Mouse (Mus musculus): Measurements from ENCODE around the gene Grhl1. TPM values are rescaled to one million over a fixed set of nuclear protein-coding genes. Genes with fewer than 3 reads are reported as not detected.

Gene Grhl1
- polyA plus RNA-seq, 1 experiment from 2014 or later: 0.48 TPM

GRCm38 (mm10) chr12:24600806-24601205, 28.7 kb downstream of the Grhl1 start:
- H3K27me3 ChIP-seq (ENCODE audit: control insufficient read depth, insufficient read depth, low read length): no peaks in the 10 kb centered on the region
- no peaks in the 10 kb centered on the region for H3K4me1 ChIP-seq (ENCODE audit: control insufficient read depth, insufficient read depth, low read length)
- no peak overlapping the region for H3K27ac ChIP-seq (ENCODE audit: low read depth, low read length)
- H3K4me3 ChIP-seq (ENCODE audit: low read depth, low read length): no peak overlapping the region
- no peak overlapping the region for H3K9ac ChIP-seq (replicated peaks; ENCODE audit: low read depth, low read length)
- WGBS: 3% methylated on average over 9 of the region's 9 CpGs
- no peaks in the 10 kb centered on the region for H3K9me3 ChIP-seq (ENCODE audit: control insufficient read depth, low read length)
- peak; percentile 91 for ATAC-seq (ENCODE audit: low read depth)
- H3K4me2 ChIP-seq (ENCODE audit: low read depth, low read length): no peak overlapping the region
- H3K36me3 ChIP-seq (ENCODE audit: control insufficient read depth, insufficient read depth, low read length): no peaks in the 10 kb centered on the region

- Histone ChIP-seq H3K36me3 (ENCODE audit: control insufficient read depth, insufficient read depth, low read length) (no peaks in the 10 kb centered on the region), H3K4me2 (ENCODE audit: low read depth, low read length) (no peak overlapping the region), H3K27me3 (ENCODE audit: control insufficient read depth, insufficient read depth, low read length) (no peaks in the 10 kb centered on the region), H3K4me1 (ENCODE audit: control insufficient read depth, insufficient read depth, low read length) (no peaks in the 10 kb centered on the region), H3K4me3 (ENCODE audit: low read depth, low read length) (no peak overlapping the region), H3K27ac (ENCODE audit: low read depth, low read length) (no peak overlapping the region), H3K9me3 (ENCODE audit: control insufficient read depth, low read length) (no peaks in the 10 kb centered on the region), H3K9ac (replicated peaks; ENCODE audit: low read depth, low read length) (no peak overlapping the region)
- no peak for ATAC-seq (ENCODE audit: low read depth)
- 31% methylated on average over 2 of the region's 2 CpGs for WGBS
Measured at GRCm38 (mm10) chr12:24603266-24603665, 31.2 kb downstream of the Grhl1 start.

- Histone ChIP-seq H3K27ac (ENCODE audit: low read depth, low read length) (no peak overlapping the region), H3K4me1 (ENCODE audit: control insufficient read depth, insufficient read depth, low read length) (no peaks in the 10 kb centered on the region), H3K27me3 (ENCODE audit: control insufficient read depth, insufficient read depth, low read length) (no peaks in the 10 kb centered on the region), H3K4me2 (ENCODE audit: low read depth, low read length) (no peak overlapping the region), H3K9me3 (ENCODE audit: control insufficient read depth, low read length) (no peaks in the 10 kb centered on the region), H3K36me3 (ENCODE audit: control insufficient read depth, insufficient read depth, low read length) (no peaks in the 10 kb centered on the region), H3K9ac (replicated peaks; ENCODE audit: low read depth, low read length) (no peak overlapping the region), H3K4me3 (ENCODE audit: low read depth, low read length) (no peak overlapping the region)
- 59% methylated on average over 10 of the region's 10 CpGs for WGBS
- no peak for ATAC-seq (ENCODE audit: low read depth)
Measured at GRCm38 (mm10) chr12:24606166-24606565, 34.1 kb downstream of the Grhl1 start.

GRCm38 (mm10) chr12:24612591-24612990, 40.5 kb downstream of the Grhl1 start:
- no peaks in the 10 kb centered on the region for H3K4me1 ChIP-seq (ENCODE audit: control insufficient read depth, insufficient read depth, low read length)
- no peaks in the 10 kb centered on the region for H3K9me3 ChIP-seq (ENCODE audit: control insufficient read depth, low read length)
- no peaks in the 10 kb centered on the region for H3K36me3 ChIP-seq (ENCODE audit: control insufficient read depth, insufficient read depth, low read length)
- no peak for ATAC-seq (ENCODE audit: low read depth)
- 87% methylated on average over 6 of the region's 6 CpGs for WGBS
- no peaks in the 10 kb centered on the region for H3K27me3 ChIP-seq (ENCODE audit: control insufficient read depth, insufficient read depth, low read length)
- H3K4me2 ChIP-seq (ENCODE audit: low read depth, low read length): no peak overlapping the region
- no peak overlapping the region for H3K4me3 ChIP-seq (ENCODE audit: low read depth, low read length)
- H3K9ac ChIP-seq (replicated peaks; ENCODE audit: low read depth, low read length): no peak overlapping the region
- no peak overlapping the region for H3K27ac ChIP-seq (ENCODE audit: low read depth, low read length)

GRCm38 (mm10) chr12:24614452-24615075, 42.5 kb downstream of the Grhl1 start:
- H3K27ac ChIP-seq (ENCODE audit: low read depth, low read length): no peak overlapping the region
- no peak overlapping the region for H3K9ac ChIP-seq (replicated peaks; ENCODE audit: low read depth, low read length)
- ATAC-seq (ENCODE audit: low read depth): no peak
- no peaks in the 10 kb centered on the region for H3K27me3 ChIP-seq (ENCODE audit: control insufficient read depth, insufficient read depth, low read length)
- no peak overlapping the region for H3K4me2 ChIP-seq (ENCODE audit: low read depth, low read length)
- H3K4me1 ChIP-seq (ENCODE audit: control insufficient read depth, insufficient read depth, low read length): no peaks in the 10 kb centered on the region
- H3K4me3 ChIP-seq (ENCODE audit: low read depth, low read length): no peak overlapping the region
- no peaks in the 10 kb centered on the region; the same call in 1 of the 2 replicates for H3K9me3 ChIP-seq (ENCODE audit: control insufficient read depth, low read length)
- H3K36me3 ChIP-seq (ENCODE audit: control insufficient read depth, insufficient read depth, low read length): no peaks in the 10 kb centered on the region
- WGBS: 88% methylated on average over 17 of the region's 17 CpGs

GRCm38 (mm10) chr12:24615140-24615539, 43.1 kb downstream of the Grhl1 start:
- Histone ChIP-seq H3K4me1 (ENCODE audit: control insufficient read depth, insufficient read depth, low read length) (no peaks in the 10 kb centered on the region), H3K4me2 (ENCODE audit: low read depth, low read length) (no peak overlapping the region), H3K36me3 (ENCODE audit: control insufficient read depth, insufficient read depth, low read length) (no peaks in the 10 kb centered on the region), H3K9me3 (ENCODE audit: control insufficient read depth, low read length) (no peaks in the 10 kb centered on the region; the same call in 1 of the 2 replicates), H3K4me3 (ENCODE audit: low read depth, low read length) (no peak overlapping the region), H3K9ac (replicated peaks; ENCODE audit: low read depth, low read length) (no peak overlapping the region), H3K27me3 (ENCODE audit: control insufficient read depth, insufficient read depth, low read length) (no peaks in the 10 kb centered on the region), H3K27ac (ENCODE audit: low read depth, low read length) (no peak overlapping the region)
- no peak for ATAC-seq (ENCODE audit: low read depth)
- WGBS: 87% methylated on average over 3 of the region's 3 CpGs

GRCm38 (mm10) chr12:24619436-24619835, 47.4 kb downstream of the Grhl1 start:
- Histone ChIP-seq H3K9ac (replicated peaks; ENCODE audit: low read depth, low read length) (no peak overlapping the region), H3K4me2 (ENCODE audit: low read depth, low read length) (no peak overlapping the region), H3K4me3 (ENCODE audit: low read depth, low read length) (no peak overlapping the region), H3K27me3 (ENCODE audit: control insufficient read depth, insufficient read depth, low read length) (no peaks in the 10 kb centered on the region), H3K4me1 (ENCODE audit: control insufficient read depth, insufficient read depth, low read length) (no peaks in the 10 kb centered on the region), H3K27ac (ENCODE audit: low read depth, low read length) (no peak overlapping the region), H3K36me3 (ENCODE audit: control insufficient read depth, insufficient read depth, low read length) (no peaks in the 10 kb centered on the region), H3K9me3 (ENCODE audit: control insufficient read depth, low read length) (no peaks in the 10 kb centered on the region; the same call in 1 of the 2 replicates)
- 89% methylated on average over 4 of the region's 4 CpGs for WGBS
- no peak for ATAC-seq (ENCODE audit: low read depth)

- no peak overlapping the region for H3K4me2 ChIP-seq (ENCODE audit: low read depth, low read length)
- no peaks in the 10 kb centered on the region for H3K4me1 ChIP-seq (ENCODE audit: control insufficient read depth, insufficient read depth, low read length)
- WGBS: 48% methylated on average over 12 of the region's 12 CpGs
- H3K36me3 ChIP-seq (ENCODE audit: control insufficient read depth, insufficient read depth, low read length): no peaks in the 10 kb centered on the region
- no peak overlapping the region for H3K4me3 ChIP-seq (ENCODE audit: low read depth, low read length)
- H3K9me3 ChIP-seq (ENCODE audit: control insufficient read depth, low read length): no peaks in the 10 kb centered on the region
- H3K27me3 ChIP-seq (ENCODE audit: control insufficient read depth, insufficient read depth, low read length): no peaks in the 10 kb centered on the region
- peak; percentile 42; the same call in 1 of the 2 replicates for ATAC-seq (ENCODE audit: low read depth)
- H3K27ac ChIP-seq (ENCODE audit: low read depth, low read length): no peak overlapping the region; the same call in 1 of the 2 replicates
- no peak overlapping the region for H3K9ac ChIP-seq (replicated peaks; ENCODE audit: low read depth, low read length)
Measured at GRCm38 (mm10) chr12:24623486-24624251, 51.6 kb downstream of the Grhl1 start.

- no peak for ATAC-seq (ENCODE audit: low read depth)
- H3K4me3 ChIP-seq (ENCODE audit: low read depth, low read length): no peak overlapping the region
- H3K36me3 ChIP-seq (ENCODE audit: control insufficient read depth, insufficient read depth, low read length): no peaks in the 10 kb centered on the region
- no peaks in the 10 kb centered on the region for H3K4me1 ChIP-seq (ENCODE audit: control insufficient read depth, insufficient read depth, low read length)
- no peaks in the 10 kb centered on the region for H3K9me3 ChIP-seq (ENCODE audit: control insufficient read depth, low read length)
- WGBS: 95% methylated on average over 5 of the region's 5 CpGs
- H3K4me2 ChIP-seq (ENCODE audit: low read depth, low read length): no peak overlapping the region
- H3K9ac ChIP-seq (replicated peaks; ENCODE audit: low read depth, low read length): no peak overlapping the region
- H3K27me3 ChIP-seq (ENCODE audit: control insufficient read depth, insufficient read depth, low read length): no peaks in the 10 kb centered on the region
- no peak overlapping the region for H3K27ac ChIP-seq (ENCODE audit: low read depth, low read length)
Measured at GRCm38 (mm10) chr12:24626401-24626800, 54.3 kb downstream of the Grhl1 start.
